16 mouse cellular contexts compared by ENCODE assay signal in genomic region chr1:92033463-92033862, GRCm38 (mm10).
"Had no signal": no experiment of that assay in that cellular context is flagged by ENCODE, and none has a peak within 500 bp of the region (broad histone marks: within the 10 kb centered on the region; RNA-seq: fewer than 3 reads in every experiment).

No protein-coding gene starts in this region.

- H3K27me3 ChIP-seq: limb, embryonic 15.5 days; liver, embryonic 13.5 days; lung, embryonic 15.5 days; stomach, embryonic 15.5 days had no signal

- H3K27ac ChIP-seq: kidney, postnatal 0 days; limb, embryonic 15.5 days; liver, embryonic 13.5 days; lung, embryonic 15.5 days; stomach, embryonic 15.5 days had no signal

- H3K9ac ChIP-seq: limb, embryonic 15.5 days; liver, embryonic 13.5 days; liver, postnatal 0 days; lung, embryonic 15.5 days; stomach, embryonic 15.5 days had no signal

- H3K9me3 ChIP-seq: limb, embryonic 15.5 days; liver, embryonic 13.5 days; lung, embryonic 15.5 days; stomach, embryonic 15.5 days had no signal

- H3K4me1 ChIP-seq: liver, embryonic 13.5 days; lung, embryonic 15.5 days; stomach, embryonic 15.5 days had no signal

- DNase-seq: kidney, postnatal 36 days; layer of hippocampus, adult 9-11 months; layer of hippocampus, postnatal 36 days; liver, embryonic 13.5 days; liver, postnatal 0 days; lung, postnatal 14 days; midbrain, embryonic 14.5 days; retina, postnatal 1 day; right cerebral cortex, postnatal 4 days; thymus, adult 2 months; thymus, postnatal 25 days had no signal

- H3K4me3 ChIP-seq: limb, embryonic 15.5 days; liver, embryonic 13.5 days; lung, embryonic 15.5 days; myocyte; stomach, embryonic 15.5 days had no signal

- ATAC-seq: liver, postnatal 0 days had no signal

- H3K4me2 ChIP-seq: limb, embryonic 15.5 days; liver, embryonic 13.5 days; lung, embryonic 15.5 days; stomach, embryonic 15.5 days had no signal

- H3K36me3 ChIP-seq: lung, embryonic 15.5 days; stomach, embryonic 15.5 days had no signal
